Mouse (Mus musculus) neutrophil, adult 5-6 weeks (primary cell): ENCODE data around the gene Fuca1. TPM values are rescaled to one million over a fixed set of nuclear protein-coding genes. Genes with fewer than 3 reads are reported as not detected.
"Not testable (repeated sequence)": the region's sequence is repeated elsewhere in the genome, so short reads cannot be mapped to it uniquely, and the experiment has no call there.

Experiments
- ATAC-seq: fragments of 151-379, 151-347 bp; 2 replicates; pipeline ENCODE4 v1.8.0; 2017; ENCODE audit warnings: mild to moderate bottlenecking, moderate TSS enrichment; ENCODE audit not compliant: insufficient number of reproducible peaks, poor library complexity, low FRiP score, severe bottlenecking; ENCODE audit errors: extremely low read depth
- total RNA-seq: library from RNA; stranded (forward); fragments of 200-1000 nt; gene quantifications from 2 replicates; pipeline ENCODE4 v1.2.3, GENCODE M21; 2017

Gene Fuca1
- total RNA-seq, 1 experiment from 2014 or later: 366 TPM

- no peak for ATAC-seq
Measured at GRCm38 (mm10) chr4:135966283-135966682, 45.7 kb downstream of the Fuca1 start.

GRCm38 (mm10) chr4:135967086-135967760 is 46.7 kb downstream of the Fuca1 start:
- no peak for ATAC-seq

- no peak for ATAC-seq
Measured at GRCm38 (mm10) chr4:135968271-135968869, 47.8 kb downstream of the Fuca1 start.

- ATAC-seq: no peak
Measured at GRCm38 (mm10) chr4:135969070-135969750, 48.7 kb downstream of the Fuca1 start.

- ATAC-seq: no peak
Measured at GRCm38 (mm10) chr4:135970585-135970984, 50.0 kb downstream of the Fuca1 start.

- peak; percentile 21; the same call in 1 of the 2 replicates for ATAC-seq
Measured at GRCm38 (mm10) chr4:135971805-135972555, 51.4 kb downstream of the Fuca1 start.

GRCm38 (mm10) chr4:135972556-135972906 is 52.0 kb downstream of the Fuca1 start, which contains the start of gene Lypla2:
Lypla2 (minus strand) TSS chr4:135972626.
- ATAC-seq: peak; percentile 63

GRCm38 (mm10) chr4:135972911-135973811 is 52.6 kb downstream of the Fuca1 start:
- ATAC-seq: no peak; the same call in 1 of the 2 replicates

GRCm38 (mm10) chr4:135976146-135976545 is 55.6 kb downstream of the Fuca1 start:
- ATAC-seq: no peak

GRCm38 (mm10) chr4:135980223-135980622 is 59.7 kb downstream of the Fuca1 start:
- ATAC-seq: not testable (repeated sequence)

- ATAC-seq: 0 out of 2 replicates have a peak, but pooled peaks have one; percentile 39
Measured at GRCm38 (mm10) chr4:135981524-135982063, 61.1 kb downstream of the Fuca1 start.

- ATAC-seq: no peak
Measured at GRCm38 (mm10) chr4:135984556-135984955, 64.0 kb downstream of the Fuca1 start.

GRCm38 (mm10) chr4:135985193-135985592 is 64.7 kb downstream of the Fuca1 start:
- ATAC-seq: no peak

GRCm38 (mm10) chr4:135985769-135986168 is 65.2 kb downstream of the Fuca1 start:
- ATAC-seq: no peak

- no peak for ATAC-seq
Measured at GRCm38 (mm10) chr4:135986301-135986942, 65.9 kb downstream of the Fuca1 start.

GRCm38 (mm10) chr4:135986943-135987710 is 66.6 kb downstream of the Fuca1 start, which contains the start of gene Pithd1:
Pithd1 (minus strand) TSS chr4:135987264.
- ATAC-seq: peak; percentile 79

- ATAC-seq: no peak
Measured at GRCm38 (mm10) chr4:135987714-135988113, 67.2 kb downstream of the Fuca1 start.
